20 mouse cellular contexts compared by ENCODE assay signal in genomic region chr9:40608596-40608995, GRCm38 (mm10).
DNase-seq lines count a peak whose midpoint lies in the region; ATAC-seq lines count a peak whose summit lies in the region.
"Had no signal": no experiment of that assay in that cellular context is flagged by ENCODE, and none has a peak within 500 bp of the region (broad histone marks: within the 10 kb centered on the region; RNA-seq: fewer than 3 reads in every experiment).

No protein-coding gene starts in this region.

- no peaks in the 10 kb centered on the region for H3K9me3 ChIP-seq in forebrain, embryonic 14.5 days (replicated peaks; ENCODE audit: control insufficient read depth, low read length)
- no peaks in the 10 kb centered on the region for H3K9me3 ChIP-seq in forebrain, embryonic 11.5 days (ENCODE audit: control insufficient read depth, low read length)
- H3K9me3 ChIP-seq in midbrain, embryonic 13.5 days = no peaks in the 10 kb centered on the region
- H3K9me3 ChIP-seq in midbrain, embryonic 10.5 days (replicated peaks) = peaks cover 12% of the 10 kb centered on the region
- H3K9me3 ChIP-seq in midbrain, embryonic 15.5 days = no peaks in the 10 kb centered on the region
- H3K9me3 ChIP-seq: embryonic facial prominence, embryonic 12.5 days had no signal

- H3K9ac ChIP-seq in forebrain, embryonic 14.5 days (ENCODE audit: low read length) = no peak overlapping the region
- no peak overlapping the region for H3K9ac ChIP-seq in forebrain, embryonic 11.5 days (ENCODE audit: low read length)
- H3K9ac ChIP-seq in midbrain, embryonic 13.5 days (replicated peaks) = no peak overlapping the region
- no peak overlapping the region for H3K9ac ChIP-seq in midbrain, embryonic 15.5 days
- H3K9ac ChIP-seq: embryonic facial prominence, embryonic 12.5 days; heart, embryonic 13.5 days had no signal

- H3K4me2 ChIP-seq in forebrain, embryonic 14.5 days (ENCODE audit: low read length) = no peak overlapping the region
- no peak overlapping the region for H3K4me2 ChIP-seq in forebrain, embryonic 11.5 days (ENCODE audit: low read depth, low read length, severe bottlenecking)
- no peak overlapping the region for H3K4me2 ChIP-seq in midbrain, embryonic 13.5 days (replicated peaks)
- H3K4me2 ChIP-seq in midbrain, embryonic 15.5 days = no peak overlapping the region
- H3K4me2 ChIP-seq: embryonic facial prominence, embryonic 12.5 days; heart, embryonic 13.5 days had no signal

- H3K27ac ChIP-seq in forebrain, embryonic 14.5 days (ENCODE audit: low read depth, low read length) = no peak overlapping the region
- H3K27ac ChIP-seq in forebrain, embryonic 11.5 days (ENCODE audit: low read depth, low read length) = no peak overlapping the region
- H3K27ac ChIP-seq in midbrain, embryonic 13.5 days = peak overlapping the region; percentile 58
- no peak overlapping the region for H3K27ac ChIP-seq in midbrain, embryonic 10.5 days (replicated peaks)
- peak overlapping the region; percentile 56 for H3K27ac ChIP-seq in midbrain, embryonic 15.5 days
- H3K27ac ChIP-seq: embryonic facial prominence, embryonic 12.5 days; gastrocnemius, adult 2 months; heart, embryonic 13.5 days had no signal

- no peak overlapping the region for H3K4me3 ChIP-seq in forebrain, embryonic 14.5 days (ENCODE audit: low read depth, low read length)
- no peak overlapping the region for H3K4me3 ChIP-seq in forebrain, embryonic 11.5 days (ENCODE audit: low read depth, low read length)
- no peak overlapping the region for H3K4me3 ChIP-seq in midbrain, embryonic 13.5 days (replicated peaks)
- H3K4me3 ChIP-seq in midbrain, embryonic 10.5 days = no peak overlapping the region
- H3K4me3 ChIP-seq in midbrain, embryonic 15.5 days = no peak overlapping the region
- H3K4me3 ChIP-seq: embryonic facial prominence, embryonic 12.5 days; gastrocnemius, adult 2 months; heart, embryonic 13.5 days had no signal

- peak; percentile 54 for ATAC-seq in forebrain, embryonic 14.5 days
- ATAC-seq in forebrain, embryonic 11.5 days (replicated peaks; ENCODE audit: low FRiP score) = no peak
- ATAC-seq in midbrain, embryonic 13.5 days = peak; percentile 71
- peak; percentile 80 for ATAC-seq in midbrain, embryonic 15.5 days (replicated peaks)
- no peak for ATAC-seq in cerebellum, adult (ENCODE audit: insufficient number of reproducible peaks, low FRiP score, low TSS enrichment)
- ATAC-seq: hindbrain, embryonic 16.5 days; Patski had no signal

- WGBS in forebrain, embryonic 14.5 days = 57% methylated on average over 14 of the region's 14 CpGs
- WGBS in forebrain, embryonic 11.5 days = 74% methylated on average over 14 of the region's 14 CpGs
- WGBS in midbrain, embryonic 13.5 days = 70% methylated on average over 14 of the region's 14 CpGs
- 80% methylated on average over 14 of the region's 14 CpGs for WGBS in midbrain, embryonic 10.5 days
- 50% methylated on average over 14 of the region's 14 CpGs for WGBS in midbrain, embryonic 15.5 days

- no peaks in the 10 kb centered on the region for H3K36me3 ChIP-seq in forebrain, embryonic 14.5 days (ENCODE audit: control insufficient read depth, insufficient read depth, low read length)
- H3K36me3 ChIP-seq in forebrain, embryonic 11.5 days (ENCODE audit: control insufficient read depth, insufficient read depth, low read length) = no peaks in the 10 kb centered on the region
- H3K36me3 ChIP-seq in midbrain, embryonic 13.5 days = no peaks in the 10 kb centered on the region
- no peaks in the 10 kb centered on the region for H3K36me3 ChIP-seq in midbrain, embryonic 10.5 days
- H3K36me3 ChIP-seq in midbrain, embryonic 15.5 days (replicated peaks) = no peaks in the 10 kb centered on the region
- H3K36me3 ChIP-seq: embryonic facial prominence, embryonic 12.5 days; heart, embryonic 13.5 days had no signal

- peak; percentile 51 for DNase-seq in forebrain, embryonic 14.5 days (ENCODE audit: low spot score)
- DNase-seq in forebrain, embryonic 11.5 days (ENCODE audit: low spot score) = no peak
- no peak for DNase-seq in midbrain, embryonic 10.5 days (ENCODE audit: low spot score)
- DNase-seq: adrenal gland, adult 2 months; adrenal gland, postnatal 25 days; cerebellum, adult 11 months; cerebellum, adult 8-10 months; cerebellum, postnatal 14 days; embryo, embryonic 11 days; gastrocnemius, adult 2 months; gastrocnemius, postnatal 25 days; heart, postnatal 36 days had no signal

- H3K4me1 ChIP-seq in forebrain, embryonic 14.5 days (ENCODE audit: control insufficient read depth, insufficient read depth, low read length) = no peaks in the 10 kb centered on the region
- H3K4me1 ChIP-seq in forebrain, embryonic 11.5 days (replicated peaks; ENCODE audit: control insufficient read depth, insufficient read depth, low read length) = no peaks in the 10 kb centered on the region
- H3K4me1 ChIP-seq in midbrain, embryonic 13.5 days (replicated peaks) = 0 out of 2 replicates have a peak, but pooled peaks cover 9% of the 10 kb centered on the region
- H3K4me1 ChIP-seq in midbrain, embryonic 10.5 days = peaks cover 3% of the 10 kb centered on the region; the same call in 1 of the 2 replicates
- H3K4me1 ChIP-seq in midbrain, embryonic 15.5 days = peaks cover 4% of the 10 kb centered on the region; the same call in 1 of the 2 replicates
- H3K4me1 ChIP-seq: heart, embryonic 13.5 days had no signal

- no peaks in the 10 kb centered on the region for H3K27me3 ChIP-seq in forebrain, embryonic 14.5 days (replicated peaks; ENCODE audit: control insufficient read depth, insufficient read depth, low read length)
- no peaks in the 10 kb centered on the region for H3K27me3 ChIP-seq in forebrain, embryonic 11.5 days (ENCODE audit: control insufficient read depth, insufficient read depth, low read length)
- H3K27me3 ChIP-seq in midbrain, embryonic 13.5 days = no peaks in the 10 kb centered on the region
- H3K27me3 ChIP-seq in midbrain, embryonic 10.5 days (ENCODE audit: low read depth, poor library complexity, severe bottlenecking) = no peaks in the 10 kb centered on the region
- no peaks in the 10 kb centered on the region for H3K27me3 ChIP-seq in midbrain, embryonic 15.5 days (replicated peaks)
- H3K27me3 ChIP-seq: CH12.LX; embryonic facial prominence, embryonic 12.5 days; heart, embryonic 13.5 days had no signal

Comparison
In these comparisons a context has a peak if more than half of its experiments do, and no peak if none do; other contexts are left out.
1. ATAC-seq: peak in forebrain, embryonic 14.5 days (single experiment), midbrain, embryonic 13.5 days (single experiment) and midbrain, embryonic 15.5 days (single experiment); none in forebrain, embryonic 11.5 days (single experiment) and cerebellum, adult (single experiment).
2. H3K27ac ChIP-seq: peak in midbrain, embryonic 13.5 days (single experiment) and midbrain, embryonic 15.5 days (single experiment); none in forebrain, embryonic 14.5 days (single experiment), forebrain, embryonic 11.5 days (single experiment) and midbrain, embryonic 10.5 days (single experiment).